Mouse (Mus musculus) macrophage (primary cell): ENCODE results near the gene March1. TPM values are rescaled to one million over a fixed set of nuclear protein-coding genes. Genes with fewer than 3 reads are reported as not detected.

ENCODE experiments used
- H3K27ac ChIP-seq: fragments of 350-480 bp; formaldehyde crosslinking; 2 replicates; pipeline ENCODE4 v1.9.0; 2021
- H3K36me3 ChIP-seq: fragments of 350-480 bp; formaldehyde crosslinking; 2 replicates; pipeline ENCODE4 v1.9.0; 2021; ENCODE audit errors: inconsistent target
- H3K4me3 ChIP-seq: fragments of 350-480 bp; formaldehyde crosslinking; 2 replicates; pipeline ENCODE4 v1.9.0; 2021; ENCODE audit errors: inconsistent target
- H3K79me2 ChIP-seq: fragments of 350-480 bp; formaldehyde crosslinking; 2 replicates; pipeline ENCODE4 v1.9.0; 2021; ENCODE audit errors: inconsistent target
- WGBS: methylation state at CpG from one replicate; pipeline ENCODE4 v1.1.7; 2026; ENCODE audit warnings: inconsistent platforms; ENCODE audit not compliant: missing documents; 5-methylcytosine and 5-hydroxymethylcytosine counted together
- polyA plus RNA-seq: library from polyadenylated mRNA; stranded (reverse); fragments of 250-400 nt; gene quantifications from 3 replicates; pipeline ENCODE4 v1.2.4, GENCODE M21; 2018; ENCODE audit warnings: inconsistent platforms

March1 gene
- polyA plus RNA-seq, 1 experiment from 2014 or later, result 80.6 TPM

DNA sequence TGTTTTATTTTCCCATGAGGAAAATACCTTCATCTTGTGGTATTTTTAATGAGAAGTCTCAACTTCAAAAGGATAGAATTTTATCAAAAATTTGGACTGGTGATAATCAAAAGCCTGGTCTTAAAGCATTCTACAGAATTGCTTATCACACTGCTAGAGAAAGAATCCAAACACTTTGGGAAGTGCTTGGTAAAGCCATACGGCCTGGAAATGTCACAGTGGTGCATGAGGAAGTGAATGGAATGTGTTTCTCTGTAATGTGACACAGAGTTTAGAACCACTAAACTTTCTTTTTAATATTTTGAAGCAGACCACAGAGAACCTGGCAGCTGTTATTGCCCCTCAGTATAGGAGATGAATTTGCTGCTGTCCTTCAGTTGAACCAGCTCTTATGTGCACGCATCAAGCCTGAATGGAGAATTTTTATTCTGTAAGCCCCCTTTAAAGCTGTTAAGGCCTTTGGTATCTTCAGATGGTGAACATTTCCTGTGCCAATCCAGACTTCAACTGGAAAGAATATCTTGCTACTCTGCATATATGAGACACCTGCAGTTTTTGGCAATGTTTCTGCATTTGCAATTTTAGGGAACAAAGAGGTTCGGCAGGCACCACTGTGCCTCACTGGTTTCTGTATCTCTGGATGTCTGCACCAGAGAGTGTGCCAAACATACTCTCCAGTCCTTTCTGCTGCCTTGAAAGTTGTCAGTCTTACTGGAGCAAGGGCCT lies 304.8 kb downstream of the March1 start:
- H3K79me2 ChIP-seq, result no peaks in the 10 kb centered on the region
- H3K4me3 ChIP-seq, result no peak overlapping the region
- no peak overlapping the region for H3K27ac ChIP-seq
- H3K36me3 ChIP-seq, result no peaks in the 10 kb centered on the region
- WGBS, result 89% methylated on average over 3 of the region's 3 CpGs

DNA sequence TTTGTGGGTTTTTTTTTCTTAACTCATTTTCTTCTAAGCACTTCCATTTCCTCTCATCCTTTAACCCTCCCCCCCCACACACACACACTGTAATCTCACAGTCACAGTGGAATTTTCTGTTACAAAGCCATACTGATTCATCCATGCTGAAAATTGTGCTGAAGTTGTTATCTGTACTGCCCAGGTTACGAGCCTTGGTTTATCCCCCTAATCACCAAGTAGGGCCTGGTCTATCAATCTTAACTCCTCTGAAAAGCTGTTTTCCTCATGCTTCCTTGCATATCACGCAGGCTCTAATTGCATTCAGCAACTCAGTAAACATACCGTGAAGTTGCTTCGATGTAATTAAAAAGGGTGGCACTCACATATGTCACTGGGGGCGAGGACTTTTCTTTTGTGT lies 339.2 kb downstream of the March1 start:
- Histone ChIP-seq H3K4me3 (no peak overlapping the region), H3K27ac (no peak overlapping the region), H3K36me3 (no peaks in the 10 kb centered on the region), H3K79me2 (no peaks in the 10 kb centered on the region)
- WGBS, result 57% methylated on average over 5 of the region's 5 CpGs

DNA sequence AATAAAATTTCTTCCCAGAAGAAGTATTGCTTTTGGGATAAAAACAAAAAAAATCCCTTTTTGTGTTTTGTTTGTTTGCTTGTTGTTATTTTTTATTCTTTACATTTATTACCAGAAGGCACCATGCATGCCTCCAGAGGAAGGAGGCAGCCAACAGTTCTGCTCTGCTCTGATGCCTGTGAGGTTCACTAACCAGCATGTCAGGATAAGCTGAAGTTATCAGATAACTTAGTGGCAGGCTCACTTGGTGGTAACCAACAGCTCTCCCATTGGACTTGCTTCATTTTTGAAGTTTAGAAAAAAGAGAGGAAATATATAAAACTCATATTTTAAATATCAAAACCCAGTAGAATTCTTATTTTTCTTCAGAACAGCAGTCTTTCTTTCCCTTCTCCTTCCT lies 339.8 kb downstream of the March1 start:
- H3K36me3 ChIP-seq, result no peaks in the 10 kb centered on the region
- H3K4me3 ChIP-seq, result no peak overlapping the region
- H3K27ac ChIP-seq, result no peak overlapping the region
- no peaks in the 10 kb centered on the region for H3K79me2 ChIP-seq

GRCm38 (mm10) chr8:65966502-65967222 lies 349.0 kb downstream of the March1 start:
- H3K27ac ChIP-seq, result no peak overlapping the region
- WGBS, result 35% methylated on average over 10 of the region's 10 CpGs
- H3K79me2 ChIP-seq, result no peaks in the 10 kb centered on the region
- H3K36me3 ChIP-seq, result no peaks in the 10 kb centered on the region
- no peak overlapping the region for H3K4me3 ChIP-seq

DNA sequence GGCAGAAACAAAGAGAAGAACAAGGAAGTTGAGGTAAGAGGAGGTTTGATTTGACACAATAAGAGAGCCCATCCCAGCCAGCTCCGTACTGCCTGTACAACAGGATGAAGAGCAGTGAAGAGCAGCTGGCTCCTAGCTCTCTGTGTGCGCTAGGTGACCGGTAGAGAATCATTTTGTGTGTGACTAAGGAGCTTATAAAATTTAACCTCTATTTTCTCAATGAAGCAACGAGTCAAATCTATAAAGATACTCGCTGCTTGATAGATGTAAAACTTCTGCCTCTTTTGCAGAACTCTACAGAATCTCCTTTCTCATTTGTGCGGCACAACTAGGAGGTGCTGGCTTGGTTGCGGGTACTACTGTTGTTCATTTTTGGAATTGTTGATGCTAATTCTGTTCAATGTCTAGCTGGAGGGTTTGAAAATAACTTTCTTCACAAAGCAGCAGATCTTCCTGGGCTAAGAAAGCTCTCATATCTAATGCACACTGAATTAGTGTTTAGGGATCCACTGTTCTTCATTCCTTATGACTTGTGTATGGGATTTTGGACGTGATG lies 349.6 kb downstream of the March1 start:
- WGBS, result 75% methylated on average over 8 of the region's 8 CpGs
- no peaks in the 10 kb centered on the region for H3K36me3 ChIP-seq
- H3K79me2 ChIP-seq, result no peaks in the 10 kb centered on the region
- H3K4me3 ChIP-seq, result no peak overlapping the region
- H3K27ac ChIP-seq, result no peak overlapping the region

DNA sequence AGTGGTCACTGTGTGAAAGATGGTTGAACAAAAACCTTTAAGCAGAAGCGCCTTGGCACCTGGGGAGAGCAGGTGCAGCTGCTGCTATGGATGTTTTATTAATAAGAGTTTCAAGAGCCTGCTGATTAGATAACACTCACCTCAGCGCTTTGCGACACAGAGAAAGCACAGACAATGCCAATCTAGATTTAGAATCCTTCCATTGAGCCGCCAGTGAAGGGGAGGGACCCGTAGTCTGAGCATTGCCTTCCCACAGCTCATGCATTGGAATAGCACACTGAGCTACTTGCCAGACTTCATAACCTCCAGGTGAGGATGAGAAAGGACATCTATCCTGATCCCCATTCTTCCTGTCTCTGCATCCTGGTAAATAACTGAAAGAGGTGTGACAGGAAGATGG lies 359.2 kb downstream of the March1 start:
- H3K4me3 ChIP-seq, result no peak overlapping the region
- H3K36me3 ChIP-seq, result no peaks in the 10 kb centered on the region
- WGBS, result 77% methylated on average over 5 of the region's 5 CpGs
- no peak overlapping the region for H3K27ac ChIP-seq
- H3K79me2 ChIP-seq, result no peaks in the 10 kb centered on the region

DNA sequence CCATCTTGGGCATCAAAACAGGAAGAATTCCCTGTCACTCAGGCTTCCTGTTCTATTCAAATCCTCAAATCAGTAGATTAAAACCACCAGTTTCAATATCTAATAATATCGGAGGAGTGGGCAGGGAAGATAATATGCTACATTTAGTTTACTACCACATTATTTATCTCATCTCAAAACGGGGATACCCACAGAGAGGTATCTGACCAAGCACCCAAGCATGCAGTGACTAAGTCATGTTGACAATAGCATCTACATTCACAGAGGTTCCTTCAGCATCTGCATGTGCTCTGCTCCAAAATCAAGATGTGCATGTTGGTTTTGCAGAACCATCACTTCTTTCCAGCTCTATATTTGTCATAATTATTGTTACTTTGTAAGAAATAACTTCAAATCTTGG lies 364.3 kb downstream of the March1 start:
- Histone ChIP-seq H3K4me3 (no peak overlapping the region), H3K27ac (no peak overlapping the region), H3K79me2 (no peaks in the 10 kb centered on the region), H3K36me3 (no peaks in the 10 kb centered on the region)
- WGBS, result 89% methylated on average over 2 of the region's 2 CpGs

- no peaks in the 10 kb centered on the region for H3K79me2 ChIP-seq
- H3K27ac ChIP-seq, result no peak overlapping the region
- H3K4me3 ChIP-seq, result no peak overlapping the region
- no peaks in the 10 kb centered on the region for H3K36me3 ChIP-seq
- WGBS, result 60% methylated on average over 1 of the region's 1 CpGs
Measured at GRCm38 (mm10) chr8:65987665-65988064, 370.0 kb downstream of the March1 start.

DNA sequence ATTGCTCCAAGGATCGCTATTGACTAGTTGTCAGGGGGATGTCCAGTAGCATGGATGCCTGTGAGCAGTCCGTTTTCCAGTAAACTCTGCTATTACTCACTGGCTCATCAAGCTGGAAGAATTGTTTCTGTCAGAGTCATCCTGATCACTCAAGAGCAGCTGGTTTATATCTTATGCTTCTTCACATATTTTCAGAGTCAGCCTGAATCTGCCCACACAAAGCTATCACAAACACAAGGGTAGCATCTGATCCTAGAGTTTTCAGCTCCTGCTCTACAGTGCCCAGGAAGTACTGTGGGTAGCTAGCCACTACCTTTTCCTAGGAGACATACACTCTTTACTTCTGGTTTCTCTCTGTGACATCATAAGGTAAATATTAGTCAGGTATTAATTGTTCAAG lies 405.1 kb downstream of the March1 start:
- no peaks in the 10 kb centered on the region for H3K79me2 ChIP-seq
- no peaks in the 10 kb centered on the region for H3K36me3 ChIP-seq
- WGBS, result 83% methylated on average over 2 of the region's 2 CpGs
- no peak overlapping the region for H3K27ac ChIP-seq
- no peak overlapping the region for H3K4me3 ChIP-seq

- Histone ChIP-seq H3K27ac (no peak overlapping the region), H3K4me3 (no peak overlapping the region), H3K36me3 (no peaks in the 10 kb centered on the region), H3K79me2 (no peaks in the 10 kb centered on the region)
- WGBS, result 83% methylated on average over 3 of the region's 3 CpGs
Measured at GRCm38 (mm10) chr8:66033651-66034050, 416.0 kb downstream of the March1 start.

DNA sequence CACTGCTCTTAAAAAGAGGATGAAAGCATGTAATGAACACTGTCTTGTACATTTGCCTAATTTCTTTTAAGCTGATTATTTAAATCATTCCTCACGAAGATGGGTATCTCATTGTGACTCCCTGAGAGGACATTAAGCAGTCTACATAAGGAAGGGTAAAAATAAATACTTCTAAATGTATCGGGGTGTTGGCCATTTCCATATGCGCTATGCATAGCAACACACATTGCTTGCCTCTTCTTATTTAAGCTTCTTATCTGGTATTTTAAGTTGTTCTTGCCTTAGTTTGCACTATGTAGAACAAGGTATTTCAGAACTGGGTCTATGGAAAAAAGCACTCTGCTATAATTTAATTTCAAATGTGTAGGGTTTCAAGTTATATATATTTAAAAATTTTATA lies 416.7 kb downstream of the March1 start:
- WGBS, result 89% methylated on average over 3 of the region's 3 CpGs
- no peaks in the 10 kb centered on the region for H3K36me3 ChIP-seq
- no peak overlapping the region for H3K27ac ChIP-seq
- no peaks in the 10 kb centered on the region for H3K79me2 ChIP-seq
- no peak overlapping the region for H3K4me3 ChIP-seq

DNA sequence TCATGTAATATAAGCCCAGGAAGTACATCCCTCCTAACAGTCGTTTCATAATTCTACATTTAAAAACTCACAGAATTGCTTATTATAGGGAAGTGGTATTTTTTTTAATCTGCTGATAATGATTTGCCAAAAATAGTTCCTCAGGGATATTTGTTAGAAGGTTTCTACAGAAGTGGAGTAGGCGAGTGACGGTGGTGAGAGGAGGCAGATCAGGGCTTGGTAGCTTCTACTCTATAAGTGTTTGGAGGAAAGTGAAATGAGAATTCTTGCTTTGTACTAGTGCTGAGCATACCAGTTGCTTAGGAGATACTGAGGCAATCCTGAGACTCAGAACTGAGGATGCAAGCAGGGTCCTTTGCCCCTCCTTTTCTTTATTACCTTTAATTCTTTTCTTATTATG lies 476.5 kb downstream of the March1 start:
- WGBS, result 96% methylated on average over 3 of the region's 3 CpGs
- Histone ChIP-seq H3K36me3 (no peaks in the 10 kb centered on the region), H3K27ac (no peak overlapping the region), H3K79me2 (no peaks in the 10 kb centered on the region), H3K4me3 (no peak overlapping the region)

DNA sequence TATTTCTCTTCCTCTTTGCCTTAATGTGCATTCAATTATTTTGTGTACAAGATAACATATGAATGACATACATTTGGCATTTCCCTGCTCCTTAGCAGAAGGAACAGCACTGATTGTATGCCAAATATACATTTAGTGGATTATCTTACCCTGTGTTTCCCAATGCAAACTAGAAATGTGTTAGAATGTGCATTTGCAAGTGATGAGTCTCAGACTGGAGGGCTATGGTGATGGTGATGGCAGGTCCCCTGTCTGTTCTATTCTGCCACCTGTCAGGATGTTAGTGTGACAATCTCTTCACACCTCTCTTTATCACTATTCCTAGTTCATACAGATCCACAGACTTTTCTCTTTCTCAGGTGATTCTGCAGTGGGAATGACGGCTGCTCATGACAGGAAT lies 480.4 kb downstream of the March1 start:
- no peak overlapping the region for H3K27ac ChIP-seq
- H3K36me3 ChIP-seq, result no peaks in the 10 kb centered on the region
- WGBS, result 85% methylated on average over 1 of the region's 1 CpGs
- H3K4me3 ChIP-seq, result no peak overlapping the region
- no peaks in the 10 kb centered on the region for H3K79me2 ChIP-seq

- Histone ChIP-seq H3K27ac (no peak overlapping the region), H3K36me3 (no peaks in the 10 kb centered on the region), H3K79me2 (no peaks in the 10 kb centered on the region), H3K4me3 (no peak overlapping the region)
- 89% methylated on average over 2 of the region's 2 CpGs for WGBS
Measured at GRCm38 (mm10) chr8:66119294-66119693, 501.6 kb downstream of the March1 start.

DNA sequence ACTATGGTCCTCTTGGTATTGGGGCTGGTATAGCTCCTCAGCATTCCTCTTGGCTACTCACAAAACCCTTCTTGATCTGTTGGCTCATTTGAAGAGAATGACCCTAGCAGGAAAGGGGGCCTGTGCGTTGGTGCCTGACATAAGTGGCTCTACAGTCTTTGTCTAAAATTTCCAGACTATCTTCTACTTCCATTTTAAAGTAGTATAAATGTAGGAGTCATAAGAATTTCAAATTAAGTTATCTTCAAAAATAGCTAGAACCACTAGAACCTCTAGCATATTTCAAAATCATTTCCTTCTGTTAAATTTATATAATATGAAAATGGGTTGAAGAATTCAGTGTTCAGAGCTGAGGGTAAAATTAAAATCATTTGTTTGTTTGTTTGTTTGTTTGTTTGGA lies 541.9 kb downstream of the March1 start:
- Histone ChIP-seq H3K36me3 (no peaks in the 10 kb centered on the region), H3K4me3 (no peak overlapping the region), H3K27ac (no peak overlapping the region), H3K79me2 (no peaks in the 10 kb centered on the region)
- 100% methylated on average over 1 of the region's 1 CpGs for WGBS
